Mouse (Mus musculus) kidney, adult 11 months (tissue): ENCODE data around the gene Zfand4.

Experiments
- DNase-seq: peaks from one replicate; pipeline ENCODE4 v3.0.0; 2022

The Zfand4 gene

DNA sequence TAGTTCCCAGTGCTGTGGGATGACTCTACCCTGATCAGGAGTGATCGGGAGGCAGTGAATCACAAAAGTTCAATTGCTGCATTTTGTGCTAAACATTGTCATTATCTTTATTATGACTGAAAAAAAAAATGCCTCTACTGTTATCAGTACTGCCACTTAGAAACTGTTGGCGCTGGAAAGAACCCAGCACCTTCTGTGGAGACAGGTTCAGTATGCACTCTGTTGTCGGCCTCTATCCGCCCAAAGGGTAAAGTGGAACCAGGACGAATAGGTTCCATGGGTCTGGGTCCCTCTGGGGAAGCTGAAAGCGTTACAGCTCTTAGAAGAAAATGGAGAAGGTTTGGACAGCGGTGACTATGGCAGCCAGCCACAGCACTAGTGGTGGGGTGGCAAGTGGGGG lies 114.9 kb downstream of the Zfand4 start:
- DNase-seq, result no peak
